Mouse (Mus musculus): ENCODE measurements around the gene Olfr666.
"Not testable (repeated sequence)": the region's sequence is repeated elsewhere in the genome, so short reads cannot be mapped to it uniquely, and the experiment has no call there.

The Olfr666 gene

GRCm38 (mm10) chr7:104895852-104896251 lies at the start of gene Olfr666:
Gene Olfr666, minus strand, starts transcription at chr7:104895952.
- no peaks in the 10 kb centered on the region for H3K27me3 ChIP-seq (ENCODE audit: insufficient read depth, low read length)
- TF ChIP-seq NANOG (IDR thresholded peaks at IDR 0.05; ENCODE audit: borderline replicate concordance, low read length), result no peak
- TF ChIP-seq CTCF (conservative IDR thresholded peaks at IDR 0.05; ENCODE audit: low read length), result no peak
- no peak for TF ChIP-seq POU5F1 (IDR thresholded peaks at IDR 0.05; ENCODE audit: borderline replicate concordance, low read length)
- H3K4me3 ChIP-seq (replicated peaks; ENCODE audit: low read length), result no peak within 1 kb of the TSS

GRCm38 (mm10) chr7:104933940-104934339 lies 38.2 kb upstream of the Olfr666 start, which contains the start of gene Olfr669:
Gene Olfr669, plus strand, starts transcription at chr7:104934240.
- Histone ChIP-seq H3K4me3 (replicated peaks; ENCODE audit: low read length) (no peak within 1 kb of the TSS), H3K27me3 (ENCODE audit: insufficient read depth, low read length) (no peaks in the 10 kb centered on the region), H3K9me3 (ENCODE audit: low read length) (no peaks in the 10 kb centered on the region), H3K4me1 (replicated peaks; ENCODE audit: low read depth, low read length) (no peaks in the 10 kb centered on the region), H3K36me3 (ENCODE audit: insufficient read depth, low read length) (no peaks in the 10 kb centered on the region)
- TF ChIP-seq NANOG (IDR thresholded peaks at IDR 0.05; ENCODE audit: borderline replicate concordance, low read length) (no peak), POU5F1 (IDR thresholded peaks at IDR 0.05; ENCODE audit: borderline replicate concordance, low read length) (no peak), CTCF (conservative IDR thresholded peaks at IDR 0.05; ENCODE audit: low read length) (no peak)

More at GRCm38 (mm10) chr7:104895852-104896251, at the start of gene Olfr666:
- Histone ChIP-seq H3K9me3 (ENCODE audit: low read length) (no peaks in the 10 kb centered on the region), H3K4me1 (replicated peaks; ENCODE audit: low read depth, low read length) (no peaks in the 10 kb centered on the region), H3K36me3 (ENCODE audit: insufficient read depth, low read length) (no peaks in the 10 kb centered on the region)

- Histone ChIP-seq H3K4me3 (replicated peaks; ENCODE audit: low read length) (no peak within 1 kb of the TSS), H3K9me3 (ENCODE audit: low read length) (no peaks in the 10 kb centered on the region), H3K27me3 (ENCODE audit: insufficient read depth, low read length) (no peaks in the 10 kb centered on the region), H3K4me1 (replicated peaks; ENCODE audit: low read depth, low read length) (no peaks in the 10 kb centered on the region), H3K36me3 (ENCODE audit: insufficient read depth, low read length) (no peaks in the 10 kb centered on the region)
- TF ChIP-seq POU5F1 (IDR thresholded peaks at IDR 0.05; ENCODE audit: borderline replicate concordance, low read length) (no peak), NANOG (IDR thresholded peaks at IDR 0.05; ENCODE audit: borderline replicate concordance, low read length) (no peak), CTCF (conservative IDR thresholded peaks at IDR 0.05; ENCODE audit: low read length) (no peak)
These were observed 32.2 kb upstream of the Olfr666 start, which contains the start of gene Olfr668 for GRCm38 (mm10) chr7:104927957-104928356. Gene Olfr668, minus strand, starts transcription at chr7:104928057.

GRCm38 (mm10) chr7:104921382-104921781 lies 25.6 kb upstream of the Olfr666 start, which contains the start of gene Olfr667:
Gene Olfr667, minus strand, starts transcription at chr7:104921482.
- TF ChIP-seq CTCF (conservative IDR thresholded peaks at IDR 0.05; ENCODE audit: low read length) (no peak), POU5F1 (IDR thresholded peaks at IDR 0.05; ENCODE audit: borderline replicate concordance, low read length) (no peak), NANOG (IDR thresholded peaks at IDR 0.05; ENCODE audit: borderline replicate concordance, low read length) (no peak)
- Histone ChIP-seq H3K27me3 (ENCODE audit: insufficient read depth, low read length) (no peaks in the 10 kb centered on the region), H3K36me3 (ENCODE audit: insufficient read depth, low read length) (no peaks in the 10 kb centered on the region), H3K4me1 (replicated peaks; ENCODE audit: low read depth, low read length) (no peaks in the 10 kb centered on the region), H3K9me3 (ENCODE audit: low read length) (no peaks in the 10 kb centered on the region), H3K4me3 (replicated peaks; ENCODE audit: low read length) (no peak within 1 kb of the TSS)

GRCm38 (mm10) chr7:104877731-104878130 lies 18.0 kb downstream of the Olfr666 start, which contains the start of gene Olfr665:
Gene Olfr665, plus strand, starts transcription at chr7:104878031.
- H3K4me1 ChIP-seq (replicated peaks; ENCODE audit: low read depth, low read length), result no peaks in the 10 kb centered on the region
- no peak within 1 kb of the TSS for H3K4me3 ChIP-seq (replicated peaks; ENCODE audit: low read length)
- H3K36me3 ChIP-seq (ENCODE audit: insufficient read depth, low read length), result no peaks in the 10 kb centered on the region
- no peaks in the 10 kb centered on the region for H3K9me3 ChIP-seq (ENCODE audit: low read length)
- no peaks in the 10 kb centered on the region for H3K27me3 ChIP-seq (ENCODE audit: insufficient read depth, low read length)
- TF ChIP-seq NANOG (IDR thresholded peaks at IDR 0.05; ENCODE audit: borderline replicate concordance, low read length), result no peak
- no peak for TF ChIP-seq CTCF (conservative IDR thresholded peaks at IDR 0.05; ENCODE audit: low read length)
- TF ChIP-seq POU5F1 (IDR thresholded peaks at IDR 0.05; ENCODE audit: borderline replicate concordance, low read length), result no peak

- no peak for TF ChIP-seq NANOG (IDR thresholded peaks at IDR 0.05; ENCODE audit: borderline replicate concordance, low read length)
- no peak for TF ChIP-seq POU5F1 (IDR thresholded peaks at IDR 0.05; ENCODE audit: borderline replicate concordance, low read length)
- TF ChIP-seq CTCF (conservative IDR thresholded peaks at IDR 0.05; ENCODE audit: low read length), result no peak
- Histone ChIP-seq H3K4me1 (replicated peaks; ENCODE audit: low read depth, low read length) (no peaks in the 10 kb centered on the region), H3K9me3 (ENCODE audit: low read length) (no peaks in the 10 kb centered on the region), H3K27me3 (ENCODE audit: insufficient read depth, low read length) (no peaks in the 10 kb centered on the region), H3K4me3 (replicated peaks; ENCODE audit: low read length) (no peak overlapping the region), H3K36me3 (ENCODE audit: insufficient read depth, low read length) (no peaks in the 10 kb centered on the region)
These were observed 34.4 kb downstream of the Olfr666 start for GRCm38 (mm10) chr7:104861381-104861780.

GRCm38 (mm10) chr7:104857683-104858082 lies 38.1 kb downstream of the Olfr666 start:
- Histone ChIP-seq H3K4me1 (replicated peaks; ENCODE audit: low read depth, low read length) (no peaks in the 10 kb centered on the region), H3K4me3 (replicated peaks; ENCODE audit: low read length) (no peak overlapping the region), H3K36me3 (ENCODE audit: insufficient read depth, low read length) (no peaks in the 10 kb centered on the region), H3K9me3 (ENCODE audit: low read length) (no peaks in the 10 kb centered on the region), H3K27me3 (ENCODE audit: insufficient read depth, low read length) (no peaks in the 10 kb centered on the region)
- no peak for TF ChIP-seq NANOG (IDR thresholded peaks at IDR 0.05; ENCODE audit: borderline replicate concordance, low read length)
- TF ChIP-seq CTCF (conservative IDR thresholded peaks at IDR 0.05; ENCODE audit: low read length), result no peak
- TF ChIP-seq POU5F1 (IDR thresholded peaks at IDR 0.05; ENCODE audit: borderline replicate concordance, low read length), result no peak

GRCm38 (mm10) chr7:104856709-104857108 lies 39.0 kb downstream of the Olfr666 start, which contains the start of gene Usp17la:
Gene Usp17la, plus strand, starts transcription at chr7:104857009.
- H3K9me3 ChIP-seq (ENCODE audit: low read length); H3K4me1 ChIP-seq (replicated peaks; ENCODE audit: low read depth, low read length); H3K36me3 ChIP-seq (ENCODE audit: insufficient read depth, low read length); H3K4me3 ChIP-seq (replicated peaks; ENCODE audit: low read length); H3K27me3 ChIP-seq (ENCODE audit: insufficient read depth, low read length): not testable (repeated sequence)

GRCm38 (mm10) chr7:104855248-104855750 lies 40.5 kb downstream of the Olfr666 start:
- no peak overlapping the region for H3K4me3 ChIP-seq (replicated peaks; ENCODE audit: low read length)
- no peaks in the 10 kb centered on the region for H3K9me3 ChIP-seq (ENCODE audit: low read length)
- 0 out of 2 replicates have a peak, but pooled peaks cover 4% of the 10 kb centered on the region for H3K4me1 ChIP-seq (replicated peaks; ENCODE audit: low read depth, low read length)
- H3K27me3 ChIP-seq (ENCODE audit: insufficient read depth, low read length), result no peaks in the 10 kb centered on the region
- H3K36me3 ChIP-seq (ENCODE audit: insufficient read depth, low read length), result no peaks in the 10 kb centered on the region
- no peak for TF ChIP-seq POU5F1 (IDR thresholded peaks at IDR 0.05; ENCODE audit: borderline replicate concordance, low read length)
- TF ChIP-seq CTCF (conservative IDR thresholded peaks at IDR 0.05; ENCODE audit: low read length), result no peak
- TF ChIP-seq NANOG (IDR thresholded peaks at IDR 0.05; ENCODE audit: borderline replicate concordance, low read length), result no peak

- not testable (repeated sequence) for H3K4me1 ChIP-seq (replicated peaks; ENCODE audit: low read depth, low read length); H3K4me3 ChIP-seq (replicated peaks; ENCODE audit: low read length); H3K36me3 ChIP-seq (ENCODE audit: insufficient read depth, low read length); H3K9me3 ChIP-seq (ENCODE audit: low read length); H3K27me3 ChIP-seq (ENCODE audit: insufficient read depth, low read length)
These were observed 44.2 kb downstream of the Olfr666 start for GRCm38 (mm10) chr7:104851546-104851945.
